Mouse (Mus musculus) kidney, postnatal 36 days (tissue): Measurements from ENCODE around the gene Hoxc5.
A peak's percentile ranks its signal among the peaks of the same experiment; 100 is the strongest.

Source experiments
- DNase-seq, 2 experiments: peaks; one replicate each; pipeline ENCODE4 v3.0.0; 2021 to 2022; ENCODE audit warnings: mixed read lengths in 2 of 2

The Hoxc5 gene

DNA sequence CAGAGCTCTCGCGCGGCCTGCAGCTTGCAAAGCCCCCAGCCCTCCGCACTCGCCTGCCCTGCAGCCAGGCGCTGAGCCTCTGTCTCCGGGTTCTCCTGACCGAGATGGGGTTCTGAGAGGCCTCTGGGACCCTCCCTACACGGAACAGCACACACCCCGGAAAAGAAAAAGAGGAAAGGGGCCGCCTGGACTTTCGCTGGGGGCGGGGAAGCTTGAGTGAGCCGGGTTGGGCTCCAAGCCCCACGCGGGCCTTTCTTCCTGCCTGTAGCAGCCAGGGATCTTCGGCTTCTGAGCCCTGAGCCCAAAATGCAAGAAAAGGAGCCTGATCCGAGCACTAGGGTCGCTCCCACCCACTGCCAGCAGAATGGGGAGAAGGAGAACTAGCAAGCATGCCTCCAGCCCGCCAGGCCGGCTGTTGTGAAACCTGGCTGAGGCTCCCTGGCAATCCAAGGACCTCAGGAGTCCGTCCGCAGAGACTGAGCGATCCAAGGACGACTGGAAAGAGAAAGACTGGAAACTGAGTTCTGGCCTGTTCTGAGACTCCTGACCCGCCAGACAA lies 44.8 kb downstream of the Hoxc5 start:
- DNase-seq: no peak

DNA sequence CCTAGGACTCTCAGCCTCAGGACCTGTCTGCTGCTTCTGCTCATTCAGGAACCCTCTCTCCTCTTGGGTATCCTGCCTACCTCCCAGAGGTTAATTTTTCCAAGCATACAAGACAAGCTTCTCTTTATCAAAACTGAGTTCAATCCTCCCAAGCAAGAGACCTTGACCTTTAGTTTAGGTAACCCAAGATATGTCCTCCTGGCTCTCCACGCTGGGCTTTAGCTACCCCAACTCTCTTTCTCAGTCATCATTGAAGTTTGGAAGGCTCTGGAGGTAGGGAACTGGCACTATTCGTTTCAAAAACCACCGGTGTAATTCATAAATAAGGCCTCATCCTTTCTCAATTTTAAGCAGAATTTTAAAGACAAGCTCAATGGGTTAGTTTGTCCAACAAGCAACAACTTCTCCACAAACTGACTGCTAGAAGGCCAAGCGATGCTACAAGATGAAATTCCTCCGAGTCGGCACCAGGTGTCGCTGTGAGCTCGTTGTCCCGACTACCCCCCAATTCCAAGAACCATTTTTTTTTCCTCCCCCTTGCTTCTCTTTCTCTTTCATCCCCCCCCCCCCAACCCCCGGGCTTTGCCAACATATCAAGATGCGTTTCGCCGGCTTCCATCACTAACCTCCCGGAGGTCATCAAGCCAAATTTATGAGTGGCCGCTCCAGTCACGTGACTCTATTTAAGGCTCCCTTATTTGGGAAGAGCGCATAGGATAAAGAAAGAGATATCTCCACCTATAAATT lies 46.2 kb downstream of the Hoxc5 start:
- DNase-seq: peak; percentile 49 to 79

DNA sequence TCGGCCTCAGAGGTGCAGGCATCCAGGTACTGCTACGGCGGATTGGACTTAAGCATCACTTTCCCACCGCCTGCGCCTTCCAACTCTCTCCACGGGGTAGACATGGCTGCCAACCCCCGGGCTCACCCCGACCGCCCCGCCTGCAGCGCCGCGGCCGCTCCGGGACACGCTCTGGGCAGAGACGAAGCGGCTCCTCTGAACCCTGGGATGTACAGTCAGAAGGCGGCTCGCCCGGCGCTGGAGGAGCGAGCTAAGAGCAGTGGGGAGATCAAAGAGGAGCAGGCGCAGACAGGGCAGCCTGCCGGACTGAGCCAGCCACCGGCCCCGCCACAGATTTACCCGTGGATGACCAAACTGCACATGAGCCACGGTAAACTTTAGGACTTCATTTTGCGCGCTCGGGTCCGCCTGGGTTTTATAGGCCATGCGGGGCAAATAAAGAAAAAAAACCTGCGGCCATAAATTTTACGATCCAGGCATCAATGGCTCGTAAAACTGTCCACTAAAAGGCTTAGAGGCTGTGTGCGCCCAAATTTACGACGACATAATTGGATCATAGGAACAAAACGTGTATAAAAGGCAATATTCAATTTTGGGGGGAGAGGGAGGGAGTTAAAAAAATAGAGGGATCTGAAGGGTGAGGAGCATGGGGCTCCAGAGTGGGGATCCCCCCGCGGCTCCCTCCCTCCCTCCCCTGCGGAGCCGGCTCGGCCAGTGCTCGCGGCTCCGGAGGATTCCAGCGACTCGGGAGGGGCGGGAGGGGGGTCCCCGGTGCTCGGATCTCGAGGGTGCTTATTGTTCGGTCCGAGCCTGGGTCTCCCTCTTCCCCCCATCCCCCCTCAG lies 47.1 kb downstream of the Hoxc5 start:
- peak; percentile 67 to 68 for DNase-seq

DNA sequence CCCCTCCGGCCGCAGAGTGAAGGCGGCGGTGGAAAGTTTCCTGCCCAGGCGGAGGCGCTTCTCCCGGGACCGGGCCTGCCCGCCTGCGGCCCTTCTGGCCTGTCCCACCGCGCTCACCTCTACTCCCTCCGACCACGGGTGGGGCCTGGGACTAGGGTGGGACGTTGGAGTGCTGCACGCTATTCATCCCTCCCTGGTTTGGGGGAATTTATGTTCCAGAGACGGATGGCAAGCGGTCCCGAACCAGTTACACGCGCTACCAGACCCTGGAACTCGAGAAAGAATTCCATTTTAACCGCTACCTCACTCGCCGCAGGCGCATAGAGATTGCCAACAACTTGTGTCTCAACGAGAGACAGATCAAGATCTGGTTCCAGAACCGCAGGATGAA lies 47.8 kb downstream of the Hoxc5 start:
- no peak for DNase-seq

DNA sequence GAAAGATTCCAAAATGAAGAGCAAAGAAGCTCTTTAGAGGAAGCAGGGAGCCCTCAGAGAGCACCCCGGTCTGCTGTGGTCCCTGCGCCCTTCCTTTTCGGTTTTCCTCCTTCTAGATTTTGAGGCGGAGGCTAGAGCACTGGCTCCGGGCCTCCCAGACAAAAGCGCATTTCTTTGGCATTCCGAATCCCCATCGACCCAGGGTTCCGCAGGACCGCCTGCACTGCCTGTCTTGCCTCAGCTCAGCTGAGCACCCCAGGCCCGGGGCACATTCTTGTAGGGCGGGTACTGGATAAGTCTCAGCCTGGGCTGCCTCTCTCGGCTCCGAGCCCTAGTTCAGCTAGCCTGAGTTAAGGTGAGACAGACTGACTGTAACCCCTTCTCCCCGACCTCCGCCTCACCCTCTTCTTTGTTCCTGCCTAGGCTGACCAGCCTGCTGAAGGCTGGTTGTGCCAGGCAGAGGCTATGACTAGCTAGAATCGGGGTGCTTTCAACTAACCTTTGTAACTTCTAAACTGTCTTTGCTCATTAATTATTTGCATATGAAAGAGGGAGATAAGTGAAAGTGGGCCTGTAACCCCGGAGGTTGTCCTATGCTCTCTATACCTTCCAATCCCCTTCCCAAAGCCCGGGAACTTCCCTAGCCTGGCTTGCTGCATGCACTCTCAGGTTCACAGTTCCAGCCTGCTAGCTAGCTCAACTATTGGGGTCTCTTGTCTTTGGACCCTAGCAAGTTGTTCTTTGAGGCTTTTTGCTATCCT lies 48.3 kb downstream of the Hoxc5 start:
- DNase-seq: no peak

DNA sequence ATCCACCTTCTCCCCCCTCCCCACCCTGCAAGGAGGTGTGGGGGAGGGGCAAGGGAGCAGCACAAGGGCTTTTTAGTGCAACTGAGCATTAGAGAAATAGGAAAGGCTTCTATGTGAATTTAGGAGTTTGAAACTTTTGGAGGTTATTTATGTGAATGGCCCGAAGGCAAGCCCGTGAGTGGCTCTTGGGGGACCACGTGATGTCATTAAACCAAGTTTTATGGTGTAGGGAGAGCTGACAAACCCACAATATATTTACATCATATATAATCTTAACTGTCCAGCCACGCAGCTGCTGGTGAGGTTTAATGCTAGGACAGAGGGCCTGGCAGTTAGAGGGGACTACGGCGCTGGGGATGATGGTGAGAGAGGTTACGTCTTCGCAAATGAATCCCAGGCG lies 51.4 kb downstream of the Hoxc5 start, which contains the start of gene Hoxc4:
Gene Hoxc4 (plus strand): TSS at position 299 of the 400 bp plus-strand sequence.
- DNase-seq: no peak

DNA sequence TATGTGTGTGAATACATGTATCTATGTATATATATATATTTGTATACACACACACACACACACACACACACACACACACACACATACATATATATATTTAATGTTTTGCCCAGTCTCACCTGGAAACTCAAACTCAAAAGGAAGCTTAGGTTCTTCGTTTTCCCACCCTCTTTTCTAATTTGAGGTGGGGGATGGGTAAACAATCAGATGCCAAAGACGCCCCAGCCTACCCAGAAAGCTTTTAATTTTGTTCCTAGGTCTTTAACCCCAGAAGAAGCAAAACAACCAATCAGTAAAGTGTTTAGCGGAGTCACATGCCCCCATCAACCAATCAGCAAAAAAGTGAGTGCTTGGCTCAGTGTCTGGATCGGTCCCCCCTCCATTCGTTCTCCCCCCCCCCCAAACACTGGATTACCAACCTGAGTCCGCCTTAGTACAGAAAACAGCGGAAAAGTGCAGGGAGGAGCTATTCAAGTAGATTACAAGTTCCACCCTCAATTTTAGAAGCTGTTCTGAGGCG lies 53.7 kb downstream of the Hoxc5 start:
- DNase-seq: no peak

DNA sequence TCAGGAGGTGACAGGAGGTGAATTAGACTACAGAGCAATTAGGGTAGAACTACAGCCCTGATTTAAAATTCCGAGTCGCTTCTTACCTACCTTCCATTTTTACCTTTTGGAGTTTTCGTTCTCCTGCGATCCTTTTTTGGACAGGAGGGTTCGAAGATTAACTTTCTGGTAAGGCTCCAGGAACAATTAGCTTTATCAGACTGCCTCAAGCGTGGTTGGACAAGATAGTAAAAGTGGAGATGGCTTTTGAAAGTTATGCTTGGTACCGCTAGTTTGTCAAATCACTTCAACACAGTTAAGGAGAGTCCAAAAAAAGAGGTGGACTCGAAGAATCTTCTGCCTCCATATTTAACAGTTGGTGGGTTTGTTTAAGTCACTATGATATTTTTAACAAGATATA lies 54.3 kb downstream of the Hoxc5 start:
- no peak for DNase-seq

DNA sequence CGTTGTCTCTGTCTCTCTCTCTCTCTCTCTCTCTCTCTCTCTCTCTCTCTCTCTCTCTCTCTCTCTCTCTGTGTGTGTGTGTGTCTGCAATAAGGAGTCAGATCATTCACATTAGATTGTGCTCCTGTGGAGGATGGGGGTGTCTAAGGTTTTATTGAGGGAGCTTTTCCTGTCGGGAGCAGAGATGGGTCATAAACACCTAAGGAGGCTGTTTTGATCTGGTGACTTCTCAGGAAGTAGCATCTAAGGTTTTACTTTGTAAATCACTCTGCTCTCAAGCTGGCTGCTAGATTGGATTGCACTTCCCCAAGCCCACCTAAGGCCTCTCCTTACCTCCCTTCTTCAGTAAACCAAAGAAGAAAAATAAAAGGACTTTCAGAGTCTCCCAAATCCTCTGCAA lies 56.9 kb downstream of the Hoxc5 start:
- DNase-seq: no peak

DNA sequence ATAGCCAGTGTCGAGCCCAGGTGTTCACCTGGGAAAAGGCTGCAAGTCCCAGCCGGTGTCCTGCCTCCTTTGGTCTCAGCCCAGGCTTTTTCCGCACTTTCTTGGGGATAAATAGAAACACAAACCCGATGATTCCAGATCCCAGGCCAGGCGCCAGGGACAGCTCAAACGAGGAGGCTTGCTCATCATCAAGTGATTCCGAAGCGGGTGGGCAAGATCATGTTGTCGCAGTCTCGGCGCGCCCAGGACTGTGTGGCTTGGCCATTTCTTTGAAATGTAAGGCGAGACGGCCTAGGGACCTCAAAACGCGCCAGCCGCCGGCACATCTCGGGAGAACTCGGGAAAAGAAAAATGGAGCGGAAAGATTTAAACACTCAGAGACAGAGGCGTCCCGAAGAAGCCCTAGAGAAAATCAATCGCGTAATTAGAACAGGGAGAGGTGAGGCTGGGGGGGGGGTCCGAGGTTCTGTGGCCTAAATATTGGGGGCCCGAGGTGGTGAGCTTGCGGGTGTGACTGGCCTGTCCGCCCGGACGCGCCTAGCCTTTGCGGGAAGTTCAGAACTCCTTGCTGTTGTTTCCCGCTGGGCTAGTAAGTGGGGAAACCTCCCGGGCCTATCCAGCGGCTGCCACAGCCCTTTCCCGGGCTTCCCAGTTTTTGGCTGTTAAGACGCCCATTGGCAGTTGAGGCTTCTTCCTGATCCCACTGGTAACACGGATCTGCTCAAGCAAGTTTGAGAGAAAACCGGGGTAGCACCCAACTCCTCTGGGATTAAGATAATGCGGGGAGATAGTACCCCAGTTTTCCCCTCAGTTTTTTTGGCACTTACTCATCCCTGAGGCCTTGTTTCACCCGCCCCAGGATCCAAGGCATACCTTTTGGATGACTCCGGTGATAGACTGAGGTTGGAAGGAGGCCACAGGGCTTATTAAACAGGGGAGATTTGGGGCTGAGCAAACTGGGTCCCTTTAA lies 60.3 kb downstream of the Hoxc5 start:
- no peak for DNase-seq

DNA sequence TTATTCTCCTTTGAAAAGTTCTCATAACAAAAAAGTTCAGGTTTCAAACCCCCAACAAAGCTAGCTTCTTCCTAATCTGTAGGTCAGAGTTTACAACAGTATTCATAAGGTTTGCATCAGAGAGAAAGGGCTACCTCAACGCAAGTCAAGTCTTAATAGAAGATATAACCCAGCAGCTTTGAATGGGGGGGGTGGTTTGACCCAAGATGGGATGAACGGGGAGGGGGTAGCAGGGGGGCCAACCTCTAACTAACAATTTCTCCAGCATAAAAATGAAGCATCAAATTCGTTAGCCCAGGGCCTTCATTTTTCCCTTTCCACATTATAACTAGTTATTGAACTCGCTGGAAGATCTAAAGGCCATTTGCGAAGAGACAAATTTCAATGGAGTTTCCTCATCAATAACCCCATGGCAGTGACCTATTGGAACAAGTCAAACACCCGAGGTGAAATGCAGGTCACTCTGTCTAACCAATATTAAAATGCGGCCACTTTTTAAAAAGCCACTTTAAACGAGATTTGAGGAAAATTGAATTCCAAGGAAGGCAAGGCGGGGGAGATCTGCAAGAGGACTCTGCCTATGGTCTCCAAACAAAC lies 61.8 kb downstream of the Hoxc5 start:
- DNase-seq: no peak

DNA sequence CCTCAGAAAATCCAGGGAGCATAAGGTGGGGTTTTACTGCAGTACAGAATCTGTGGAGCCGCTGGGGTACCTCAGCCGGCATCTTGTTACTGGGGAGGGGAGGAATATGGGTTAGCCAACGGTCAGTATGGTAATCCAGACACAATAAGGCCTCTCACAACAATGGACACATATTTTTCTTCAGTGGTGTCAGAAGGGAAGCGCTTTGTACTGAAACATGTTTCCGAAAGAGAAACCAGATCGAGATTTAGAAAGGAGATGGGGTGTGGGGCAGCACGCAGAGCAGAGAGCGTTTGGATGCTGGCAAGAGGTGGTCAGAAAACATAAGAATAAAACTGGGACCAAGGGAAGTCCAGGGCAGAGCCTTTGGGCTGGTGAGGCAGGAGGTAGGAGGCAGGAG lies 62.9 kb downstream of the Hoxc5 start:
- DNase-seq: no peak

DNA sequence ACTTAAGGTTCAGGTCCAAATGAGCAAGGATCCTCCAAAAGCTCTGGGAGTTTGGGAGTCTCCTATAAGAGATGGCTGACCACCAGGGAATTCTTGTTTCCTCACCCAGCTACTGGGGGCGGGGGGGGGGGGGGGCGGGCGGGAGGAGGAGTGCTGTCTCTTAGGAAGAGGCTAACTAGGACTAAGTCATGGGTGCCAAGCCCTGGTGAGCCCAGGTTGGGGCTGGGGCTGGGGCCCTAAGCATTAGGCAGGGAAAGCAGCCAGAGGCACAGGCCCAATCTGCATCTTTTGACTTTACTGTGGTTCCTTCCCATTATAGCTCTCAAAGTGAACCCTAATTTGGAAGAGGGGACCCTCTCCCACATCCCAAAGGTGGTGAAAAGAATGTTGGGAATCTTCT lies 64.9 kb downstream of the Hoxc5 start:
- DNase-seq: no peak

DNA sequence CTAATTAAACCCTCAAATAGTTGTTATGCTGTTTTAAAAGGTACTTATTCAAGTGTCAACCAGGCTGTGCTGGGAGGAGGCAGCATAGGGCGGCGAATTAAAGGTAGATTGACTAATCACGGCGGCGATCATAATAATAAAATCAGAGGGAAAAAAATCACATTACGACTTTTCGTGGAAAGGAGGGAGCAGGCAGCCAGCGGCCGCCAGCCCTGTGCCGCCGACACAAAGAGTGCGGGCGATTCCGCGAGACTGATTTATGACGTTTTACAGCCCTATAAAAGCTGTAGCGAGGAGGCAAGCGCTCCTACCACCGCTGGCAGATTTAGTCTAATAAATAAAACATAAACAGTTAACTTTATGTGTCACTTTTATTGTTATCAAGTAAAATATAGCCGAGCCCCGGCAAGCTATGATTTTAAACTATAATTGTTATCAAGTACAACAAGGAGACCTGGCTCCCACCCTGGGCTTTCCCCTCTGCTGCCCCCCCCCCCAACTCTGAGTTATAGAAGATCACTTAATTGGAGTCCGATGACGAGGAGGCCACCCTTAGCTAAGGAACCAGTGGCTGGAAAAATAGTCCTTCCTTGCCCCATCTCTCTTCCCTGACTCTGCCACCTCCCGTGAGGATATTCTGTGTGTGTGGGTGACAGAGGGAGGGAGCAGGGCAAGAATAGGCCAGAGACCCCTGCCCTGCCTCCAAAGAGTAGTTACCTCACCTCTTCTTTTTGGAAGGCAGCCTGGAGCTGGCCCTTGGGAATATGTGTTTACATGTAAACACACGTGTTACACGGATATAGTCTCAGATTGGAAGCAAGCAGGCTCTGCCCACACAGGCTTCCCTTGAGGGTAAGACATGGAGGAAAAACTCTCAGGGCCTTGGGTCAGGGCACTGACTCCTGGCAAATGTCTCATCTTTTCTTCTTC lies 65.7 kb downstream of the Hoxc5 start:
- no peak for DNase-seq

DNA sequence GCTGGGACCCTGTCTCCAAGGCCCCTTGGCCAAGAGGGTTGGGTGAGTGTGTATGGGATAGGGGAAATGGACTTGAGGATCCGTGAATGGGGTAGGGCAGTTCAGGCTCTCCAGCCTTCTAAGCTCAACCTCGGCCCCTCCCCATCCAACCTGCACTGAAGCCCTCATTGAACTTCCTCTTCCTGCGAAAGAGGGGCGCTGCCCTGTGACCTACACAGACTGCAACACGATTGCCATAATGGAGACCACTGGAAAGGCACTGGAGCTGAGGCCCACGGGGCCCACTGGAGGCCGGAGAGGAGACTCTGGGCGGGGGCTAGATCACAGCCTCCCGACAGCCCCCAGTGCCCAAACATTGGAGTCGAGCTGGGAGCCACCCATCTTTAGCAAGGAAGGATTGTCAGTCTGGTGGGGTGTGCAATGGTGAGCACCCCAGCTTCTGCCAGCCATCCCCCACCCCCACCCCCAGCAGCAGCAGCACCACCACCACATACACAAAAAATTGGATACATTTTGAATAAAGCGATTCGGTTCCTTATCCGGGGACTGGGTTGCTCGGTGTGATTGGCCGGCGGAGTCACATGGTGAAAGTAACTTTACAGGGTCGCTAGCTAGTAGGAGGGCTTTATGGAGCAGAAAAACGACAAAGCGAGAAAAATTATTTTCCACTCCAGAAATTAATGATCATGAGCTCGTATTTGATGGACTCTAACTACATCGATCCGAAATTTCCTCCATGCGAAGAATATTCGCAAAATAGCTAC lies 67.0 kb downstream of the Hoxc5 start:
- DNase-seq: peak in 1 of 2 experiments; percentile 51

DNA sequence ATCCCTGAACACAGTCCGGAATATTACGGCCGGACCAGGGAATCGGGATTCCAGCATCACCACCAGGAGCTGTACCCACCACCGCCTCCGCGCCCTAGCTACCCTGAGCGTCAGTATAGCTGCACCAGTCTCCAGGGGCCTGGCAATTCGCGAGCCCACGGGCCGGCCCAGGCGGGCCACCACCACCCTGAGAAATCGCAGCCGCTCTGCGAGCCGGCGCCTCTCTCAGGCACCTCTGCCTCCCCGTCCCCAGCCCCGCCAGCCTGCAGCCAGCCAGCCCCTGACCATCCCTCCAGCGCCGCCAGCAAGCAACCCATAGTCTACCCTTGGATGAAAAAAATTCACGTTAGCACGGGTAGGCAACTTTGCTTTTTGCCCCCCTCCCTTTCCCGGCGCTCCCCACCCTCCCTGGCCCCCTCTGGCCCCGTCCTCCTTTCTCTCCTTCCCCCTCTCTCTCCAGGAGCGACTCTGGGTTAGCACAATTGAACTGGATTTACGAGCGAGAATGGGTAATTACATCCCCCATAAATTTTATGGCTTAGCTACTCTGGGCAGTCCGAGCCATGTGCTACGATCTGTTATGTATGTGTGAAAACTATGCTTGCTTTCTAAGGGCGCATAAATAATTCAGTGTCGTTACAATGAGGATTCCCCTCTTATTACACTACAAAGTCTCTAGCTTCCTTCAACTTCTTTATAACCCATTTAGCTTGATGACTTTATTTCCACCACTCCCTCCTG lies 67.7 kb downstream of the Hoxc5 start:
- peak in 1 of 2 experiments; percentile 29 for DNase-seq

DNA sequence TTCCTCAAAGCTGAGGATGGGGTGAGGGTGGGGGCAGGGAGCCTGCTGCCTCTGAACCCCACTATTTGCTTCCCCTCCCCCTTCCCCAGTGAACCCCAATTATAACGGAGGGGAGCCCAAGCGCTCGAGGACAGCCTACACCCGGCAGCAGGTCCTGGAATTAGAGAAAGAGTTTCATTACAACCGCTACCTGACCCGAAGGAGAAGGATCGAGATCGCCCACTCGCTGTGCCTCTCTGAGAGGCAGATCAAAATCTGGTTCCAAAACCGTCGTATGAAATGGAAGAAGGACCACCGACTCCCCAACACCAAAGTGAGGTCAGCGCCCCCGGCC lies 68.3 kb downstream of the Hoxc5 start:
- no peak for DNase-seq

DNA sequence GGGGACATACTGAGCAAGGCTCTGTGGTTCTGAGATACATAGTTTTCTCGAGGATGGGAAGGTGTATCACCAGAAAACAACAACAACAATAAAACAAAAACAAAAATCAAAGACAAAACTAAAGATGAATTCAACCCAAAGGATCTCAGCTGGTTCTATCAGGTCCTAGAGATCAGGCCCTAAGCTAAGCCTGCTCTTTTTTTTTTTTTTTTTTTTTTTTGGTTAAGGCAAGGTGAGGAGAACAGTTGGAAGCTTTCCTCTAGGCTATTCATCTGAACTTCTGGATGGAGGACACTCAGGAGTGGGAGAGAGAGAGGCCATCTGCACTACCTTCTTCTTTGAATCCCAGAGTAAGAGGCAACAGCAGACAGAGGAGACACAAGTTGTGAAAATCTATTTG lies 70.3 kb downstream of the Hoxc5 start:
- no peak for DNase-seq
